Mouse (Mus musculus) lung, postnatal 0 days (tissue): ENCODE data around the gene Ugt8a.

Experiments
- CTCF ChIP-seq: IDR thresholded peaks from 2 replicates; pipeline ENCODE4 v1.5.1; 2016; ENCODE audit warnings: antibody characterized with exemption, mild to moderate bottlenecking
- EP300 ChIP-seq: IDR thresholded peaks from 2 replicates; pipeline ENCODE4 v1.6.1; 2016; ENCODE audit warnings: antibody characterized with exemption, mild to moderate bottlenecking, control low read depth

DNA sequence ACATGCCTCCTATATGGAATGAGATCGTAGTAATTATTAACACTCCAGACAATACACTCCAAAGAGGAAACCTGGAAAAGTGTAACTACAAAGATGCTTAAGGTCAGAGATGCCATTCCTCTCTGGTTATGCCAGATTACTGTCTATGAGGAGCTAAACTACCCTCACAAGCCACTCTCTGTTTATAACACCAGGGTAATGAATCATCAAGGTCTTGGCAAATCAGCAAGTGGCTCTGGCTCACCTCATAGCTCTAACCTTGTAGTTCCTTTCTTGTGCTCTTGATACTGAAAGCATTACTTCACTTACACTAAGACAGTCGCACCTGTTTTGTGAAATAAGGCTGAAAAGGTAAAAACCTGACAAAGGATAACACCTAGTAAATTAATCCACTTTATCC, 17.5 kb downstream of the Ugt8a start:
- TF ChIP-seq EP300 (no peak), CTCF (no peak)
